Mouse (Mus musculus) liver, adult 10 weeks (tissue): ENCODE results near the gene Gm648. TPM values are rescaled to one million over a fixed set of nuclear protein-coding genes. Genes with fewer than 3 reads are reported as not detected.

Experiments used
- polyA plus RNA-seq: library from polyadenylated mRNA; stranded (reverse); fragments of 350-450 nt; fragmentation: Illumina TruSeq; extraction: RNeasy Lipid Tissue Mini Kit (QIAGEN cat#74804); gene quantifications from one replicate; pipeline ENCODE4 v1.2.3, GENCODE M21; 2014; ENCODE audit warnings: low read depth, low replicate concordance

Gm648 gene
- polyA plus RNA-seq = not detected

DNA sequence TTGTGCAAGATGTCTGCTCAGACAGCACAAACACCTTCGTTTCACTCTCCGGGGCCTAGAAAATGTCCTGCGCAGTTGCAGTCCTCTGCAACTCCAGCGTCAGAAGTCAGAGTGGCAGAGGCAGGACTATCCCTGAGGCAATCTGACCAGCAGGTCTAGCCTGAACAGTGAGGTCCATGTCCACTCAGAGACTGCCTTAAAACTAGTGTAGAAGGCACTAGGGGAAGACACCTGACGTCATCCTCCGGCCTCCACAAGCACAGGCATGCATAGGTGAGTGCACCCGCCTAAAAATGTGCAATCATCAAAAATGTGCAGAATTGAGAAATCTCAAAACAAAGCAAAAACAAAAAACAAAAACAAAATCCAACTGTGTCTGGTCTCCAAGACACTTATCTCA lies at the start of gene Gm648:
TSS of gene Gm648 (minus strand) at position 101 of the 400 bp plus-strand sequence.

DNA sequence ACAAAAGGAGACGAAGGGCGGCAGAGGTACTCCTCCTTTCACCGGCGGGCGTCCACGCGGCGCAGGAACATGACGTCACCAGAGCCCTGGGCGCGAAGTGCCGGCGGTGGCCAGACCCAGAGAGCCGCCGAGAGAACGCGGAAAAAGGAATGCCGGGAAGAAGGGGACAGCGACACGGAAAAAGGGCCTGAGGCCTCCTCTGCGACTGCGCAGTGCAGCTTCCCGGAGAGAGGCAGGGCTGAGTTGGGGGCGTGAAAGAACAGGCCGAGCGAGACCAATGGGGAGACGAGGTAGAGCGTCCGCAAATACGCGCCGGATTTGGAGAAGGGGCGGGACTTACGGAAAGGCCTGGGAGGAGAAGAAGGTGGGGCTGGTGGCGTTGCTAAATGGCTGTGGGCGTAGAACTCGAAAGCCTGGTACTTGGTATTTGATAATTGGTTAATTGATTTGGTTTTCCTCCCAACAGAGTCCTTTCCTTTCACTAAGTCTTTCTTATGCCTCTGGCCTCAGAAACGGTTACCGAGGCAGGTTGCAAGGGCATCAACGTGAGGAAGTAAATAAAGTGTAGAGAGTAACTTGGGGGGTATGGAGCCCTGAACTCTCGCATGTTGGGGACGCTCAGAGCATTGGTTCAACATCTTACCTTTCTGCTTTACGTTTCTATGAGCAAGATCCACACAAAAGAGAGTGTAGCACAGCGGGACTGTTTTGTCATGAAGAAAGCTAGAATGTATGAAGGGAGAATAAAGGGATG lies 48.7 kb upstream of the Gm648 start, which contains the start of gene Mmgt1:
TSS of gene Mmgt1 (minus strand) at position 183 of the 754 bp plus-strand sequence.

GRCm38 (mm10) chrX:56524442-56524841 lies 25.0 kb downstream of the Gm648 start, which contains the start of gene Gm10477:
TSS of gene Gm10477 (plus strand) at chrX:56524742.

Other genes with a start within 250 kb of the Gm648 start
- 0.79 TPM for gene Zfp449, start 203.2 kb downstream of the Gm648 start, polyA plus RNA-seq
- gene Smim10l2a, start 175.0 kb downstream of the Gm648 start, polyA plus RNA-seq = not detected
- gene Gm2174, start 101.6 kb downstream of the Gm648 start, polyA plus RNA-seq = not detected
- 8.4 TPM for gene Ints6l, start 94.7 kb downstream of the Gm648 start, polyA plus RNA-seq
- gene Gm10477, start 24.9 kb downstream of the Gm648 start, polyA plus RNA-seq = not detected
- gene Mmgt1, start 48.5 kb upstream of the Gm648 start, polyA plus RNA-seq = 38.5 TPM
- 11.6 TPM for gene Slc9a6, start 60.2 kb upstream of the Gm648 start, polyA plus RNA-seq
- gene Fhl1, start 182.2 kb upstream of the Gm648 start, polyA plus RNA-seq = 7.3 TPM